27 mouse cellular contexts compared by ENCODE assay signal in genomic region chr12:41879412-41879811, GRCm38 (mm10).
"Had no signal": no experiment of that assay in that cellular context is flagged by ENCODE, and none has a peak within 500 bp of the region (broad histone marks: within the 10 kb centered on the region; RNA-seq: fewer than 3 reads in every experiment).

No protein-coding gene starts in this region.

- ATAC-seq: forebrain, embryonic 13.5 days; forebrain, embryonic 14.5 days; forebrain, embryonic 16.5 days; forebrain, postnatal 0 days had no signal

- H3K27ac ChIP-seq: embryonic facial prominence, embryonic 10.5 days; embryonic facial prominence, embryonic 12.5 days; embryonic facial prominence, embryonic 13.5 days; embryonic facial prominence, embryonic 15.5 days; forebrain, embryonic 10.5 days; forebrain, embryonic 12.5 days; forebrain, embryonic 13.5 days; gastrocnemius, adult 2 months; heart, adult 2 months; heart, embryonic 10.5 days had no signal

- H3K27me3 ChIP-seq: embryonic facial prominence, embryonic 12.5 days; embryonic facial prominence, embryonic 13.5 days; embryonic facial prominence, embryonic 15.5 days; forebrain, embryonic 12.5 days; forebrain, embryonic 13.5 days had no signal

- H3K36me3 ChIP-seq: embryonic facial prominence, embryonic 10.5 days; embryonic facial prominence, embryonic 12.5 days; embryonic facial prominence, embryonic 13.5 days; embryonic facial prominence, embryonic 15.5 days; forebrain, embryonic 10.5 days; forebrain, embryonic 12.5 days; heart, embryonic 10.5 days had no signal

- H3K4me1 ChIP-seq: embryonic facial prominence, embryonic 10.5 days; embryonic facial prominence, embryonic 12.5 days; embryonic facial prominence, embryonic 13.5 days; embryonic facial prominence, embryonic 15.5 days; forebrain, embryonic 10.5 days; forebrain, embryonic 12.5 days; forebrain, embryonic 13.5 days; heart, embryonic 10.5 days had no signal

- H3K4me3 ChIP-seq: embryonic facial prominence, embryonic 10.5 days; embryonic facial prominence, embryonic 12.5 days; embryonic facial prominence, embryonic 13.5 days; embryonic facial prominence, embryonic 15.5 days; erythroblast, embryonic 14.5 days; forebrain, embryonic 10.5 days; forebrain, embryonic 12.5 days; forebrain, embryonic 13.5 days; gastrocnemius, adult 2 months; heart, adult 2 months; heart, embryonic 10.5 days had no signal

- DNase-seq: cerebellum, adult 9-10 months; cerebellum, adult 9-11 months; cerebellum, postnatal 10 days; cerebellum, postnatal 14 days; cerebellum, postnatal 25 days; cerebellum, postnatal 36 days; embryo, embryonic 11 days; forebrain, postnatal 0 days; gastrocnemius, adult 2 months; gastrocnemius, postnatal 10 days; gastrocnemius, postnatal 14 days; gastrocnemius, postnatal 25 days; gastrocnemius, postnatal 36 days; heart, adult 11 months; heart, adult 18-20 months; heart, adult 2 months had no signal

- H3K9me3 ChIP-seq: embryonic facial prominence, embryonic 10.5 days; embryonic facial prominence, embryonic 12.5 days; embryonic facial prominence, embryonic 13.5 days; embryonic facial prominence, embryonic 15.5 days; forebrain, embryonic 10.5 days; forebrain, embryonic 12.5 days; forebrain, embryonic 13.5 days; heart, embryonic 10.5 days had no signal

- H3K9ac ChIP-seq: embryonic facial prominence, embryonic 12.5 days; embryonic facial prominence, embryonic 13.5 days; embryonic facial prominence, embryonic 15.5 days; forebrain, embryonic 12.5 days; forebrain, embryonic 13.5 days; forebrain, postnatal 0 days had no signal

- H3K4me2 ChIP-seq: embryonic facial prominence, embryonic 12.5 days; embryonic facial prominence, embryonic 13.5 days; embryonic facial prominence, embryonic 15.5 days; forebrain, embryonic 12.5 days; forebrain, embryonic 13.5 days had no signal
